Mouse (Mus musculus) midbrain, embryonic 13.5 days (tissue): ENCODE measurements around the gene Bst2. TPM values are rescaled to one million over a fixed set of nuclear protein-coding genes. Genes with fewer than 3 reads are reported as not detected.
A peak's percentile ranks its signal among the peaks of the same experiment; 100 is the strongest.

Experiments
- ATAC-seq: fragments of 200-750 bp; cut with Nextera tagmentation; 2 replicates; pipeline ENCODE4 v1.8.0; 2017; ENCODE audit warnings: mild to moderate bottlenecking, moderate TSS enrichment, moderate library complexity
- H3K27ac ChIP-seq: fragments of 300-500 bp; sonication (generic); 2 replicates; pipeline ENCODE4 v1.5.1; 2015; ENCODE audit warnings: inconsistent platforms, mild to moderate bottlenecking, moderate library complexity
- H3K27me3 ChIP-seq: fragments of 300-500 bp; sonication (generic); 2 replicates; pipeline ENCODE4 v1.6.1; 2015; ENCODE audit warnings: mild to moderate bottlenecking, inconsistent platforms
- H3K36me3 ChIP-seq: fragments of 300-500 bp; sonication (generic); 2 replicates; pipeline ENCODE4 v1.6.1; 2015; ENCODE audit warnings: mild to moderate bottlenecking, inconsistent platforms
- H3K4me1 ChIP-seq: fragments of 300-500 bp; sonication (generic); replicated peaks from 2 replicates; pipeline ENCODE4 v1.6.1; 2015; ENCODE audit warnings: inconsistent platforms
- H3K4me2 ChIP-seq: fragments of 300-500 bp; sonication (generic); replicated peaks from 2 replicates; pipeline ENCODE4 v1.6.1; 2015; ENCODE audit warnings: moderate library complexity, mild to moderate bottlenecking, inconsistent platforms
- H3K4me3 ChIP-seq: fragments of 300-500 bp; sonication (generic); replicated peaks from 2 replicates; pipeline ENCODE4 v1.5.1; 2015; ENCODE audit warnings: mild to moderate bottlenecking, inconsistent platforms
- H3K9ac ChIP-seq: fragments of 300-500 bp; sonication (generic); replicated peaks from 2 replicates; pipeline ENCODE4 v1.6.1; 2015; ENCODE audit warnings: mild to moderate bottlenecking, inconsistent platforms
- H3K9me3 ChIP-seq: fragments of 300-500 bp; sonication (generic); 2 replicates; pipeline ENCODE4 v1.6.1; 2016; ENCODE audit warnings: mild to moderate bottlenecking, inconsistent platforms
- WGBS: fragments of 180-500 bp; shearing (Covaris S2); methylation state at CpG from one replicate; pipeline ENCODE4 v1.1.7; 2015; 5-methylcytosine and 5-hydroxymethylcytosine counted together
- polyA plus RNA-seq: library from polyadenylated mRNA; unstranded; fragments of >200 nt; fragmentation: Nextera tagmentation; extraction: Ambion mirVana; gene quantifications from 2 replicates; pipeline ENCODE4 v1.2.1, GENCODE M21; 2015

Bst2 gene
- polyA plus RNA-seq, 1 experiment from 2014 or later = 9.8 TPM

GRCm38 (mm10) chr8:71511644-71512043 is 25.6 kb downstream of the Bst2 start, which contains the start of gene Plvap:
Gene Plvap, minus strand, starts transcription at chr8:71511752.
- no peak for ATAC-seq
- H3K9ac ChIP-seq = no peak within 1 kb of the TSS
- no peak within 1 kb of the TSS for H3K27ac ChIP-seq
- no peak within 1 kb of the TSS for H3K4me2 ChIP-seq
- H3K27me3 ChIP-seq = peaks cover 46% of the 10 kb centered on the region
- H3K9me3 ChIP-seq = no peaks in the 10 kb centered on the region
- WGBS = 79% methylated on average over 14 of the region's 14 CpGs
- H3K36me3 ChIP-seq = no peaks in the 10 kb centered on the region
- no peak within 1 kb of the TSS for H3K4me3 ChIP-seq
- peaks cover 12% of the 10 kb centered on the region for H3K4me1 ChIP-seq

- no peak overlapping the region for H3K9ac ChIP-seq
- ATAC-seq = no peak
- H3K9me3 ChIP-seq = no peaks in the 10 kb centered on the region
- no peak overlapping the region for H3K4me2 ChIP-seq
- no peak overlapping the region for H3K4me3 ChIP-seq
- peaks cover 63% of the 10 kb centered on the region for H3K27me3 ChIP-seq
- H3K4me1 ChIP-seq = peaks cover 11% of the 10 kb centered on the region
- H3K27ac ChIP-seq = no peak overlapping the region
- H3K36me3 ChIP-seq = no peaks in the 10 kb centered on the region
- 66% methylated on average over 2 of the region's 2 CpGs for WGBS
These were observed 27.9 kb downstream of the Bst2 start for GRCm38 (mm10) chr8:71509316-71509715.

DNA sequence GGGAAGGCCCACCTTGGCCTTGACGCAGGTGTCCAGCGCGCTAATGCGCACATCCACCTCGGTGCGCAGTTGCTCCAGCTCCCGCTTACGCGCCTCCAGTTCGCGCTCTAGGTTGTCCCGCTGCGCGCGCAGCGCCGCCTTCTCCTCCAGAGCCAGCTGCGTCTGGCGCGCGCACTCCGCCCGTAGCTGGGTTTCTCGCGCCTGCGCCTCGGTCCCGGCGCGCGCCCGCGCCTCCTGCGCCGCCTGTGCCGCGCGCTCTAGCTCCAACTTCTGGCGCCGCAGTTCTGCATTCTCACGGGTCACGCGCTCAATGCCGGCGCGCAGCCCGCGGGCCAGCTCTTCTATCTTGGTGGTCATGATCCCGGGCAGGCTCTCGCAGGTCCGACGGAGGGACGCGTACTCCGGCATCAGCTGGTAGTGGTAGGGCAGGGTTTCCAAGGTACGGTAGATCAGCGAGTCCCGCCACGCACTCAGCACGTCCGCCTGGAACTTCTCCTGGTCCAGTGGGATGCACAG is 29.6 kb downstream of the Bst2 start:
- WGBS = under 1% methylated on average over 61 of the region's 61 CpGs
- Histone ChIP-seq H3K36me3 (no peaks in the 10 kb centered on the region), H3K27ac (no peak overlapping the region), H3K9me3 (no peaks in the 10 kb centered on the region), H3K4me1 (peaks cover 11% of the 10 kb centered on the region), H3K4me3 (peak overlapping the region; percentile 39), H3K4me2 (peak overlapping the region; percentile 63), H3K27me3 (peaks cover 63% of the 10 kb centered on the region), H3K9ac (peak overlapping the region; percentile 59)
- peak; percentile 84 for ATAC-seq

GRCm38 (mm10) chr8:71505979-71506378 is 31.3 kb downstream of the Bst2 start:
- Histone ChIP-seq H3K27ac (no peak overlapping the region), H3K4me2 (no peak overlapping the region), H3K4me1 (peaks cover 11% of the 10 kb centered on the region), H3K4me3 (no peak overlapping the region), H3K9me3 (no peaks in the 10 kb centered on the region), H3K9ac (no peak overlapping the region), H3K36me3 (no peaks in the 10 kb centered on the region), H3K27me3 (peaks cover 59% of the 10 kb centered on the region)
- no peak for ATAC-seq
- 89% methylated on average over 4 of the region's 4 CpGs for WGBS

- Histone ChIP-seq H3K27ac (no peak overlapping the region), H3K9me3 (no peaks in the 10 kb centered on the region), H3K36me3 (no peaks in the 10 kb centered on the region), H3K4me3 (no peak overlapping the region), H3K9ac (no peak overlapping the region), H3K4me2 (no peak overlapping the region), H3K27me3 (peaks cover 52% of the 10 kb centered on the region), H3K4me1 (peaks cover 11% of the 10 kb centered on the region)
- no peak for ATAC-seq
- 89% methylated on average over 4 of the region's 4 CpGs for WGBS
These were observed 31.9 kb downstream of the Bst2 start for GRCm38 (mm10) chr8:71505326-71505725.

DNA sequence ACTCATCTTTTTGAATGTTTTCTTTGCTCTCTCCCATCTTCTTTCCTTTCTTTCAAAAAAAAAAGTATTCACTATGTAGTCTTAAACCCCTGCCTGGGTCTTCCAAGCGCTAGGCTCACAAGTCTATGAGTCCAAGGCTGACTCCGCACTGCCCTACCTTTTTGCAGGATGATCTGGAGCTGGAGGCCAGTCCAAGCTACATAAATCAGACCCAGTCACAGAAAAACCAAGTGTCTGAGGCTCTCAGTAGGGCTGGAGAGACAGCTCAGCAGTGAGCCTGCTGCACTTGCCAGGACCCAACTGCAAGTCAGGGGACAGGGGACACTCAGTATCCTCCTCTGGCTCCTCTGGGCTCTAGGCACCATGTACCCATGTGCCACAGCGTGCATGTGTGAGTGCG is 32.9 kb downstream of the Bst2 start:
- no peak for ATAC-seq
- no peak overlapping the region for H3K27ac ChIP-seq
- H3K9ac ChIP-seq = no peak overlapping the region
- peaks cover 42% of the 10 kb centered on the region for H3K27me3 ChIP-seq
- H3K36me3 ChIP-seq = no peaks in the 10 kb centered on the region
- WGBS = 92% methylated on average over 4 of the region's 4 CpGs
- H3K4me2 ChIP-seq = no peak overlapping the region
- H3K4me3 ChIP-seq = no peak overlapping the region
- H3K9me3 ChIP-seq = no peaks in the 10 kb centered on the region
- H3K4me1 ChIP-seq = peaks cover 11% of the 10 kb centered on the region

DNA sequence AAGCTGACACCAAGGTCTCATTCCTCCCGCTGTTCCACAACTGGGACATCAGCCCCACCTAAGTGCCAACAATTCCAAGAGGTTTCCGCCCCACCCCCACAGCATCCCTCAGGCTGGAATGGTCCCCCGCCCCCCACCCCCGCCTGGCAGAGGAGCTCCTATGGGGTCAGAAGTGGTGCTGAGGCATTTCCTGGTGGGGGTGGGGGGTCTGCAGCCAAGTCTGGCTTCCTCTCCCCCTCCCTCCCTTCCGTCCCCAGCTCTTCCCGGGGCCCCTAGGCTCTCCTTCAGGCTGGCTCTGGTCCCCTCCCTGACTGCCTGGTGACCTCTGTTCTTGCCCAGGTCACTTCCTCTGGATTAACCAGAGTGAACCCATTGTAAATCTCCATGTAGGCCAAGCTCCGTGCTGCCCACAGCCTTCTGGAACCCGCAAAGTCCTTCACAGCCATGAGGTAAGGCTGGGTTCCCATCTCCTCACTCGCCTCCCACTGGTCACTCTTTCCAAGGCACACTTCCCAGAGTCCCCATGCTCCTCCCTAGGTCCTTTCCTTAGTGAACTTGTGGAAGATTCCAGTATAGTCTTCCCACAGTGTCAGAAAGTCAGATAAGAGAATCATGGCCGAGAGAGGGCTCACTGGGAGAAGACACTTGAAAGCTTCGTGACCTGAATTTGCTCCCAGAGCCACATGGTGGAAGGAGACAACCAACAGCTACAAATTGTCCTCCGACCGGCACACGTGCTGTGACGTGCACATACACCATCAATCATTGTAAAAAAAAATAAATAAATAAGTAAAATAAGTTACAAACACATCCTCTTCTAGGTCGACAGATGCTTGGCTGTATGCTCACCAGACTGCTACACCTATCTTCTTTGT is 38.2 kb downstream of the Bst2 start:
- no peak overlapping the region for H3K27ac ChIP-seq
- no peak overlapping the region for H3K4me2 ChIP-seq
- ATAC-seq = no peak
- no peak overlapping the region for H3K4me3 ChIP-seq
- 0 out of 2 replicates have a peak, but pooled peaks cover 3% of the 10 kb centered on the region for H3K36me3 ChIP-seq
- no peaks in the 10 kb centered on the region for H3K9me3 ChIP-seq
- no peaks in the 10 kb centered on the region for H3K27me3 ChIP-seq
- WGBS = 46% methylated on average over 16 of the region's 16 CpGs
- H3K4me1 ChIP-seq = peaks cover 12% of the 10 kb centered on the region
- no peak overlapping the region for H3K9ac ChIP-seq

DNA sequence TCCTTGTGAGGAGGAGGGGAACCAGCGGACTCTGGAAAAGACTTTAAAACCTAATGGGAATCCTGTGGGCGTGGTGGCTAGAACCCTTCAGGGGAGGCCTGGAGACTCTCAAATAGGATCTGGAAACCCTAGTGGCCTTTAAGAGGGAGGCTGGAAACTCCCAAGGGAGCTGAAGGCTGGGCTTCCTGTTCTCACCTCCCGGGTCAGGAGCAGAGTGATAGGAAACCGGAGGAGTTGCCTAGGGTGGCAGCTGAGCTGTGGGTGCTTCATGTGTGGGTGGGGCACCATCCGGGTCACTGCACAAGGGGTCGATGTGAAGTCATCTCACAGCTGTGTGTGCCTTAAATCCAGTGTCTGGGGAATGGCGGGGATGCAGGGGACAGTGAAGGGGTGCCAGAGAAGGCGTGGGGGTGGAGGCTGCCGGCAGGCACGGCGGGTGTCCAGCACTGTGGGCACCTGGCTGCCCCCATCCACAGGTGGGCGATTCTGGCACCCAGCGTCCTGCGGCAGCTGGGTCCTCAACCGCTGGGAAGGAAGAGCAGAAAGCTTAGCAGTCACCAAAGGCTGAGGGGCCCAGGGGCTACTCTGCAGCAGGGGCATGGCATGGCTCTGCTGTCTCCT is 39.3 kb downstream of the Bst2 start:
- WGBS = 28% methylated on average over 15 of the region's 15 CpGs
- Histone ChIP-seq H3K27ac (no peak overlapping the region), H3K9me3 (no peaks in the 10 kb centered on the region), H3K9ac (0 out of 2 replicates have a peak overlapping the region, but pooled peaks have one; percentile 1), H3K4me3 (no peak overlapping the region), H3K36me3 (peaks cover 11% of the 10 kb centered on the region), H3K4me2 (no peak overlapping the region), H3K4me1 (peaks cover 12% of the 10 kb centered on the region), H3K27me3 (no peaks in the 10 kb centered on the region)
- ATAC-seq = no peak

GRCm38 (mm10) chr8:71497077-71497645 is 40.1 kb downstream of the Bst2 start:
- ATAC-seq = no peak
- Histone ChIP-seq H3K4me3 (no peak overlapping the region), H3K4me1 (peaks cover 12% of the 10 kb centered on the region), H3K27me3 (no peaks in the 10 kb centered on the region), H3K27ac (no peak overlapping the region), H3K4me2 (no peak overlapping the region), H3K36me3 (peaks cover 19% of the 10 kb centered on the region), H3K9ac (no peak overlapping the region), H3K9me3 (no peaks in the 10 kb centered on the region)
- 96% methylated on average over 1 of the region's 1 CpGs for WGBS

- Histone ChIP-seq H3K4me3 (no peak overlapping the region), H3K4me2 (no peak overlapping the region), H3K9me3 (no peaks in the 10 kb centered on the region), H3K27ac (no peak overlapping the region; the same call in 1 of the 2 replicates), H3K4me1 (peaks cover 12% of the 10 kb centered on the region), H3K27me3 (no peaks in the 10 kb centered on the region), H3K9ac (no peak overlapping the region), H3K36me3 (peaks cover 26% of the 10 kb centered on the region)
- no peak for ATAC-seq
- WGBS = 54% methylated on average over 11 of the region's 11 CpGs
These were observed 40.8 kb downstream of the Bst2 start for GRCm38 (mm10) chr8:71496481-71496880.

- 93% methylated on average over 5 of the region's 5 CpGs for WGBS
- Histone ChIP-seq H3K4me1 (peaks cover 12% of the 10 kb centered on the region), H3K4me3 (no peak overlapping the region), H3K27ac (no peak overlapping the region), H3K4me2 (no peak overlapping the region), H3K27me3 (no peaks in the 10 kb centered on the region), H3K36me3 (peaks cover 33% of the 10 kb centered on the region), H3K9me3 (no peaks in the 10 kb centered on the region), H3K9ac (no peak overlapping the region)
- ATAC-seq = no peak
These were observed 41.4 kb downstream of the Bst2 start for GRCm38 (mm10) chr8:71495811-71496210.

DNA sequence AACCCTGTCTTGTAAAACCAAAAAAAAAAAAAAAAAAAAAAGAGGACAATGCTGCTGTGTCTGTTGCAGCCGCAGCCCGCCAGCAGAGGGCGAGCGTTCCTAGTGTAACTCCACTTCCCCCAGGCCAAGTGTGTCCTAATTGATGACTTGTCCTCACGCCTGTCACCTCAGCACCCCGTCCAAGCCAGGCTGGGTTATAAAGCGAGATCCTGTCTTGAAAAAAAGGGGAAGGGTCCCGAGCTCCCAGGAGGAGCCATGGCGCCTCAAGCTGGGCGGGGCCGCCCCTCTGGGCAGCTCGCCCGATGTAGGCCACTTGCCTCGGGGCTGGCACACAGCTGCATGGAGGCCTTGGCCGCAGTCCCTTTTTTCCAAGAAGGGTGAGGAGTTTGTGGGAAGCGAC is 42.2 kb downstream of the Bst2 start:
- Histone ChIP-seq H3K4me2 (no peak overlapping the region), H3K4me3 (no peak overlapping the region)

More for the DNA sequence above, 42.2 kb downstream of the Bst2 start:
- Histone ChIP-seq H3K27ac (no peak overlapping the region), H3K27me3 (no peaks in the 10 kb centered on the region), H3K36me3 (peaks cover 36% of the 10 kb centered on the region), H3K9ac (no peak overlapping the region), H3K9me3 (no peaks in the 10 kb centered on the region), H3K4me1 (peaks cover 15% of the 10 kb centered on the region)
- 34% methylated on average over 16 of the region's 16 CpGs for WGBS
- peak; percentile 71 for ATAC-seq
